Mouse (Mus musculus) cerebellum, adult 8-10 months (tissue): ENCODE data around the gene Frs3.

ENCODE experiments used
- DNase-seq: peaks from one replicate; pipeline ENCODE4 v3.0.0; 2022

Frs3 gene

DNA sequence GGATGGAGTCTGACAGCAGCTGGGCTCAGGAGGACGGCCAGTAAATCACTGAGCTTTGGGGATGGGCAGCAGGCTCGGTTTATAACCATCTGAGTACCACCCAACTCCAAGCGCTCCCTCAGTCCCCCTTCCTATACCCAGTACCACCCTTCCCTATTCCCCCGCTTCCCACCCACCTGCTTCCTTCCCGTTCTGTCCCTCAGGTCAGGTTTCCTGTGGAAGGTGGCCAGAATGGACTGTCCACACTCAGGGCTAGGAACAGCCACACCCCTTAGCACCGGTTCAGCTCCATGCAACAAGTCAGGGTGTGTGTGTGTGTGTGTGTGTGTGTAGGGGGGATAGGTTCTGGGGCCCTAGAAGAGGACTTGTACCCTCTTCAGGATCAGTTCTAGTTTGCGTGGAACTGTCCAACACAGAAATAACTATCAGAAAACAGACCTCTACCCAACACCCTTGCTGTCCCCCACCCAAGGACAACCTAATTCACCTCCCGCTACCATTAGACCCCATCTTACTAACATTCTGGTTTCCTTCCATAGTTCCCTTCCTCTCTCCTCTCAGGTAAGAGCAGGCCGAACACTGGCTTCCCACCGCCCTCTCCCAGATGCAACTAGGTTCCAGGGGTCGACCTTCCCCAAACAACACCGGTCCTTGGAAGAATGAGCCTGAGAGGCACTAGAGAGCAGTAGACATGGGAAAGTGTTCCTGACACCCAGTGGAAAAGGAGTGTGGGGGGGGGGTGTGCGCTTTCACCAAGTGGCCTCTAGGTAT is 5.0 kb downstream of the Frs3 start:
- DNase-seq = no peak

- DNase-seq = no peak
Observed at GRCm38 (mm10) chr17:47694442-47694502, 5.4 kb downstream of the Frs3 start, which contains the start of gene Gm21981. Gene Gm21981, minus strand, starts transcription at chr17:47694455.

DNA sequence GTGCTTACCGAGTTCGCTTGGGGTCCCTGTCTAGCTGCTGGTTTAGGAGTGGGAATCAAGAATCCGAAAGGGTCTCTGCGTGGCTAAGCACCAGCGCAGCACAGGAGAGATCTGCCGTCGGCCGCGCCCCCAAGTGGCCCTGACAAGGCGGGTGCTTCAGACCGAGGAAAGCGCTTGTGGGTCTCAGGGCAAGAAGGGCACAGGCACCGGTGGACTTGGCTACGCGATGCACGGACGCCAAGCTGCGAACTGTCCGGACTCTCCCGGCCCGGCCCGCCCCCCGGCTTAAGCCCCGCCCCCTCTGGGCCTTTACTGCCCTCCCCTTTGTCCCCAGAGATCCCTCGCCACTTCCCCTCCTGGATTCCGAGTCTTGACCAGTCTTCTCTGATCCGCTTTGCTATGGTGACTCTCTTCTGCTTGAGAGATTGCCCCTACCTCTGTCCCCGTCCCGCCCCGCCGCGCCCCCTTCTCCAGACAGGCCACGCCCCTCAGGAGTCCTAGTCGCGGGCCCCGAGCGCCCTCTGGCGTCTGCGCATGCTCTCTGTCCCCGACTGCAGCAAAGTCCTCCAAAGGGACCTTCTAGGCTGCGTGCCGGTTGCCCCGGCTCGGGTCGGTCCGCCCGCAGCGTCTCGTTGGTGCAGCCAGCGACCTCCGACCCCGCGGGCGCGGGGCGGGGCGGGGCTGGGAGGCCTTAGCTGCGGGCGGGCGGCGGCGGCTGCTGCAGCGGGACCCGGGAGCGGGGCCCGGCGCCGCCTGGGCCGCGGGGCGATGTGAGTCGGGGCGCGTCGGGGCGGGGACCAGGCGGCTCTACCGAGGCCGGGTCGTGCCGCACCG is 5.9 kb downstream of the Frs3 start, which contains the start of gene Prickle4:
Prickle4 (minus strand) TSS at position 234 of the 834 bp plus-strand sequence.
- peak; percentile 98 for DNase-seq

- no peak for DNase-seq
Observed at GRCm38 (mm10) chr17:47695337-47695710, 6.5 kb downstream of the Frs3 start.

DNA sequence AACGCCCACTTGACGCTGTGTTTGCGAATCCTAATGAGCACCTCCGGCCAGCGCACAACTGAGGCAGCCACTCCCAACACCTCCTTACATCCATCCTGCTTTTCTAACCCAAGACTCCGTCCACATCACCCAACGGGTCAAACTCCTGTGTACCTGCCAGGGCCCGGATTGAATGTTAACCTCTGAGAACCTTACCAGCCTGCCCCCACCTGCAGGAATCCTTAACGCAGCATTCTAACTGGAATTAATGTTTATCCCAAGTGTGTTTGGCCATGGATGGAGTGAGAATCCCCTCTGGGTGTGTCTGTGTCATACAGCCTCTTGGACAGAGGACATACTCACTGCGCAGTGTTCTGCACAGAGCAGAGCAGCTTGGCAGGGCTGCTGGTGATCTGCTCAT is 9.3 kb downstream of the Frs3 start:
- no peak for DNase-seq

- DNase-seq = no peak
Observed at GRCm38 (mm10) chr17:47699055-47699454, 10.2 kb downstream of the Frs3 start.

DNA sequence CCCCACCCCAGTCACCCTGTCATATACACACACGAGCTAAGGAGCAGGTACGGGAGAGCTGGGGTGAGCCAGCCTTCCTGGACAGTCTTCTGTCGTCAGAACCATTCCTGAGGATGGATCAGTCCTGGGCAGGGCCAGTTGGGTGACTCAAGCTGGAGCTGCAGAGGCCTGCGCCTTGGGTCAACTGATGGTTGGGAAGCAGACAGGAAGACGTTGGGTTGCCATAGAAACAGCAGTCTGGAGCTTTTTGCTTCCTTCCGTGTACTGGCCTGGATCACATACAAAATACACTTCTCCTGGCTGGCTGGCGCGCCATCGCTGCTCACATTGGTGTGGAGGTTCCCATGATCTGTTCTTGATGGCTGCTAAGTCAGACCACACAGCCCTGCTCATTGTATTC is 13.0 kb downstream of the Frs3 start:
- DNase-seq = no peak

GRCm38 (mm10) chr17:47702548-47703345 is 13.9 kb downstream of the Frs3 start:
- no peak for DNase-seq

GRCm38 (mm10) chr17:47703556-47703955 is 14.7 kb downstream of the Frs3 start:
- no peak for DNase-seq

GRCm38 (mm10) chr17:47704692-47705091 is 15.9 kb downstream of the Frs3 start:
- no peak for DNase-seq

DNA sequence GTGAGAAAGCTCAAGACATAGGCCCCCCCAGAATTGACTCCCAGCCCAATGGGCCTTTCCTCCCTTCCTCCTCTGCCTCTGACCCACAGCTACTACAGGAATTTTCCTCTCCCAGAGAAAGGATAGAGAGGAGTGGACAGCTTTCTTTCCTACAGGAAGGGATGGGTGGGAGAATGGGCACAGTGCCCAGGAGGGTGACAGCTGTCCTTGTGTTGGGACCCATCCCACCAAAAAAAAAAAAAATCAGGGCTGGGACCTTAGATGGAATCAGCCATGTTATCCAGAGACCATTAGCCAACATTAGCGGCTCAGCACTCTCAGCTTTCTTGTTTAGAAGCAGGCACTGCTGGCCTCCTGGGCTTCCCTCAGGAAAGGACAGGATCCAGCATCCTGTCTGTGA is 17.4 kb downstream of the Frs3 start:
- no peak for DNase-seq

GRCm38 (mm10) chr17:47707961-47708360 is 19.1 kb downstream of the Frs3 start:
- no peak for DNase-seq

GRCm38 (mm10) chr17:47708972-47709371 is 20.1 kb downstream of the Frs3 start:
- no peak for DNase-seq

- DNase-seq = no peak
Observed at GRCm38 (mm10) chr17:47710036-47710435, 21.2 kb downstream of the Frs3 start.

- no peak for DNase-seq
Observed at GRCm38 (mm10) chr17:47711883-47712282, 23.1 kb downstream of the Frs3 start.

DNA sequence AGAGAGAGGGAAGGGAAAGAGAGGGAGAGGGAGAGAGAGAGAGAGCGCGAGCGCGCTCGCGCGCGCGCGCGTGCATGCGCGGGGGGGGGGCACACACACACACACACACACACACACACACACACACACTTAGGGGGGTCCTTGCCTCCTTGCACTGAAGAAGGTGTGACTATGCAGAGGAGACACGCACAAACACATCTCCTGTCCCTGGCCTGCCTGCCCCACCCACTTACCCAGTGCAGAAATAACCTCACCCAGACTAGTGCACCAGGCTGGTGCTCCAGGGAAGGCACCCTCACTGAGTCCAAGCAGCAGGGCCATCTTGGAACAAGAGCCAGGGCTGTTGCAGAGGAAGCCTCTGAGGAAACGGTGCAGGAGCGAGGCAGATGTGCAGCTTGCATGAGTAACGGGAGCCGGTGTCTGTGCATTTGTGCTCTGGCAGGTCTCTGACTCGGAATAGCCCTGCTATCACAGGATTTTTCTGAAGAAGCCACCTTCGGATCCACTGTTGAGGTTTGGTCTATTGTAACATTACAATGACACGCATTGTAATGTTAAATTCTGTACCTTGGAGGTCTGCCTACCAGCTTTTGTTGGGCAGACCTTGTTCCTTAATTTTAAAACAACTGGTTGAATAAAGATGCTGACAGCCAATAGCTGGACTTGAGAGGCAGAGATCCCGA is 24.2 kb downstream of the Frs3 start:
- no peak for DNase-seq

DNA sequence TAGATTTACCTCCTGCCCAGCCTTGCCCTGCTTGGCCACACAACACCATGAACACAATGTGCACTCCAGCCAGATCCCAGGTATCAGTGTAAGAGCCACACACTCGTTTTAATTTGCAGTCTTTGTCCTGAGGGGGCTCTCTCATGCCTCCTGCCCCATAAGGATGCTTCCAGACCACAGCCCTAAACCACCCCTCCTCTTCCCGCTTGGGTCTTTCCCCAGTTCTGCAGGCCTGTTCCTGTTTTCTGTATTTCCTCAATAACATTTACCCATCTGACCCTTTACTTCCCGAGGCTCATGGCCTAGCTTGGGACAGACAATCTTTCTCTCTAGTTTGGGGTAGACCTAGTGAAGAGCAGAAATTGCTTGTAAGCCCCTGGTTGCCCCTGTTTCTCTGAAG is 26.2 kb downstream of the Frs3 start:
- DNase-seq = no peak

GRCm38 (mm10) chr17:47721183-47721582 is 32.4 kb downstream of the Frs3 start:
- no peak for DNase-seq

DNA sequence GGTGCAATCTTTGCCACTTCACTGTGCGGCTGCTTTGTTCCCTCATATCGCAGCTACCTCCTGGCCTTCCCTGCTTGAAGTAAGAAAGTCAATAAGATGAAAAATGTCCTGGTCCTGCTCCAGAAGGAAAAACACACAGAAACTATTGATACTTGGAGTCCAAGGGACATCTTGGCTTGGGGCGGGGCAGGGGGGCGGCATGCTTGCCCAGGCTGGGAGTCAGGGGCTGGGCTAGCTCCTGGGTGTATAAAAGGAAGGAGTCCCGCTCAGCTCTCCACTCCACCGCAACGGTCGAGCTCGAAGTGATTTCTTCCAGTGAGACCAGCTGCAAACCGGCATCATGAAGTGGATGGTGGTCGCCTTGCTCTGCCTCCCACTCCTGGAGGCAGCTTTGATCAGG is 37.7 kb downstream of the Frs3 start, which contains the start of gene Pgc:
Pgc (plus strand) TSS at position 277 of the 400 bp plus-strand sequence.
- no peak for DNase-seq

DNA sequence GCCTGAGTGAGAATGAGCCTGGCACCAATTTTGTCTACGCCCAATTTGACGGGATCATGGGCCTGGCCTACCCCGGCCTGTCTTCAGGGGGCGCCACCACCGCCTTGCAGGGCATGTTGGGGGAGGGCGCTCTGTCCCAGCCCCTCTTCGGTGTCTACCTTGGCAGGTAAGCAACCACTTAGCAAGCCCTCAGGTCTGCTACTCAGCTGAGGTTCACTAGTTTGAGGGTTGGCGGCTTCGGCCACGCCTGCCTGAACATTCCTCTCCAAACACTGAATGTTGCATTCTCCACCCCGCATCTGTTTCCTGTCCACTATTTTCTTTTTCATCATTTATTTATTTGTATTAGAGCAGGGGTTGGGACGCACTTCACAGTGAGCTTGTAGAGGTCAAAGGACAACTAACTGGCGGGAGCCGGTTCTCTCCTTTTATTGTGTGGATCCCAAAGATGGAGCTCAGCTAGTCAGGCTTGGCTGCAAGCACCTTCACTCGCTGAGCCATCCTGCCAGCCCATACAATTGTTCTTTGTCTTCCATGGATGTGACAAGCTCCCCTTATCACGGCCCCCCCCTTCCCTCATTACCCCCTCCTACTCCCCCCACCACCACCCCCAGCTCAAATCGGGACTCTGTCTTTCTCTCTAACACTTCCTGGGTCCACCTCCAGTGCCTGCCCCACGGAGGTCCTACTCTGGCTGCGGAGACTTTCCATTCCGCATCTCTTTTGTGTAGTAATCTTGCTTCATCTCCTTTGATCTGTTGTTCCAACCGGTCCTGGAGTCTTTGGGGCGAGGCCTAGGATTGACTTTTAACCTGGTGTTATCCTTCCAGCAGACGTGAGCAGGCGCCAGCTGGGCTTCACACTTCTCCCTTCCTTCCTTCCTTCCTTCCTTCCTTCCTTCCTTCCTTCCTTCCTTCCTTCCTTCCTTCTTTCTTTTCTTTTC is 42.1 kb downstream of the Frs3 start:
- no peak for DNase-seq

- DNase-seq = no peak
Observed at GRCm38 (mm10) chr17:47735553-47736100, 46.8 kb downstream of the Frs3 start.

DNA sequence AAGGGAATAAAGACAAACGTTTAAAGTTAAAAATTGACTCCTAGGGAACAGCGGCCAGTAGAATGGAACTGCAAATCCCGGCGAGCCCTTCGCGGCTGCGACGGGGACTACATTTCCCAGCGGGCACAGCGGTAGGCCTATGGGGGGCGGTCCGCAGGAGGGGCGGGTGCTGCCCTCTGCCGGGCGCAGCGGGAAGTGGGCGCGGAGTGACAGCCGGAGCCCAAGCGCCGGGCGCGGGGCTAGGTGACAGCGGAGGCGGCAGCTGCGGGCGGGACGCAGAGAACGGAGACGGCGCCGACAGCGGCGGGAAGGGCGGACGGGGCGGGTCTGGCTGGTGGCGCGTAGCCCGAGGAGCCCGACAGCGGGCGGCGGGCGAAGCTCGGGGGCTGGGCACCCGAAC is 48.0 kb downstream of the Frs3 start, which contains the start of gene Tfeb:
Tfeb (plus strand) TSS at position 175 of the 400 bp plus-strand sequence.
- peak; percentile 98 for DNase-seq
